Mouse (Mus musculus) layer of hippocampus, postnatal 10 days (tissue): Measurements from ENCODE around the gene Galns. TPM values are rescaled to one million over a fixed set of nuclear protein-coding genes. Genes with fewer than 3 reads are reported as not detected.

Source experiments
- DNase-seq, 2 experiments: peaks; one replicate each; pipeline ENCODE4 v3.0.0; 2021; ENCODE audit warnings: low spot score in 2 of 2
- microRNA-seq, 2 experiments: library from miRNA; unstranded; fragments of <30 nt; microRNA quantifications; one replicate each; pipeline ENCODE4 v1.2.0; 2021
- total RNA-seq, 2 experiments: library from RNA; stranded (reverse); gene quantifications; 2 replicates each; pipeline ENCODE4 v1.2.3; 2021

Gene Galns
- total RNA-seq, 2 experiments from 2014 or later, result 10.6 to 10.7 TPM

DNA sequence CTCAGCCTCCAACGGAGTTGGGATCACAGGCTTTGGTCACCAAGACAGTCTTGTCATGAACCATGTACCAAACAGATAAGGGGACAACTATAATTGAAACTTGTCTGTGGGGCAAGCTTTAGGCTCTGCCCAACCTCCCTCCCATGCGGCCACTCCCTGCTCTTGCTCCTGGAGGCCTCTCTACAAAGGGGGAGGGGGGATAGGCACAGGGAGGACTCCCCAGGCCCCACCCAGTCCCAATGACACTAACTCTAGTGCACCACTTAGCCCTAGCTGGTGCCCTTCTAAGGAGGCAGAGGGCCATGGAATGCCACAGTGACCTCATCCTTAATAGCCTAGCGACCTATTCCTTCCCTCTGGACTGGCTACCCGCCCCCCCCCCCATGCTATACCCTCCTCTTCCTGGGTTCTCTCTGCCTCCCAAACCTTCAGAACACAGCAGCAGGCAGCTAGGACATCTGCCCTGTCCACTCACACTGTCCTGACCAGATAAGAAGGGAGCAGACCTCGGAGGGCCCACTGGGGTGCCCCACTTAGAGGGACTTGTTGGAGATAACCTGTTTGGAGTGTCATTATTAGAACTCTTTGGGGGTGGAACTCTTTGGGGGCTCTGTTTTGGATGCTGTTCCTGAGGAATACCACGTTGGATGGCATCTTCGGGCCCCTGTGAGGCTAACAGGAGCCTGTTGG is 65.1 kb downstream of the Galns start:
- no peak for DNase-seq

DNA sequence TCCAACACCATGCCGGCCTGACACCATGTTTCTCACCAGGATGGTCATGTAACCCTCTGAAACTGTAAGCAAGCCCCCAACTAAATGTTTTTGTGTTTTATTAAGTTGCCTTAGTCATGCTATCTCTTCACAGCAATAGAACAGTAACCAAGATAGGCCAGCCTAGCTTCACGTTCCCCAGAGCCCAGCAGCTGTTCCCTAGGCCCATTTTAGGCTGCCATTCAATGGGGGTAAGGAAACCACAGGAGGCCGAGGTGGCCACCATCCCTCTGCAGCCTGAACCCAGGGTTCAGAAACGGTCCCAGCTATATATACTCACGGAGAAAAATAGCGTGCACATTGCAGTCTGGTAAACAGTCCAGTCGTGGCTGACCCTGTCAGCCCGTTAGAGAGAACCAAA is 67.1 kb downstream of the Galns start:
- DNase-seq, result no peak

DNA sequence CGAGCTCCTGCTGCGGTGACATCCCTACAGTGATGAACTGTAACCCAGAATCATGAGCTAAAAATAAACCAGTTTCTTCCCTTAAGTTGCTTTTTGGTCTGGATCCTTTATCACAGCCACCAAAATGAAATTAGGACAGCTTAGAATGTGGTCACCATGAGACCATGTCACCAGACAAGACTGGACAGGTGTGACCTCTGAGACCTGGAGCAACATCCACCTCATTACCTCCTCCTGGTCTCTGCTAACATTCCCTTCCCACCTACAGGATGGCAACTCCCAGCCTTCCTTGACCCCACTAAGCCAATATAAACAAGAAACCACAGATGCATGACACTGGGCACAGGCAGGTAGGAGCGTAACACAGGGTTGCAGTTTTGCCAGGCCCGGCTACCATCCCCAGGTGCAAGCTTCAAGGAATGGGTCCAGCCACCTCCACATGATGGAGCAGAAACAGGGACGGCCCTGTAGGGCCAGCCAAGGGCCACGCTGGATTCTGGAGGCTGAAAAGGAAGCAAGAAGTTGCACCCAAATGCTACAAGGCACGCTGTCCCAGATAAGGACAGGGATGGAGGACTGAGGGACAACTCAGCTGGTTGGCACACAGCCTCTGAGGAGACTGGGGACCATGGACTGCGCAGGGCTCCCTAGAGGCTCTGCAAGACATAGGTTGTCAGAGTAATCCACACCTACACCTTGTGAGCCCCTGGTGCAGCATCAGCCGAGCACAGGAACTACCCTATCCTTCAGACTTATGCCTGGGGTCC is 72.8 kb downstream of the Galns start:
- no peak for DNase-seq

DNA sequence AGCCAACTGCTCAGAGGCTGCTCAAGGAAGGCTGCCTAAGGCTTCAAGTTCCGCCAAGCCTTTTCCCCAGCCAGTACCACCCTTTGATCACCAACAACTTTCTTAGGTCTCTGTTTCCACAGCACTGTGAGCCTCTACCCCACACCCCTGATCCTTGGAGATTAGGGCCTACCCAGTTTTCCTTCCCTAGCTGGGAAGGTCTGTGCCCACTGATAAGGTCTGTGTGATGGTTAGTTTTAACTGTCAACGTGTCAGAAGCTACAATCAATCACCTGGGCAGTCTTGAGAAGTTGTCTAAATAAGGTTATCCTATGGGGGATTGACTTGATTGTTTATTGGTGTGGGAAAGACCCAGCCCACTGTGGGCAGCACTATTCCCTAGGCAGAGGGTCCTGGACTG is 73.5 kb downstream of the Galns start:
- DNase-seq, result no peak

DNA sequence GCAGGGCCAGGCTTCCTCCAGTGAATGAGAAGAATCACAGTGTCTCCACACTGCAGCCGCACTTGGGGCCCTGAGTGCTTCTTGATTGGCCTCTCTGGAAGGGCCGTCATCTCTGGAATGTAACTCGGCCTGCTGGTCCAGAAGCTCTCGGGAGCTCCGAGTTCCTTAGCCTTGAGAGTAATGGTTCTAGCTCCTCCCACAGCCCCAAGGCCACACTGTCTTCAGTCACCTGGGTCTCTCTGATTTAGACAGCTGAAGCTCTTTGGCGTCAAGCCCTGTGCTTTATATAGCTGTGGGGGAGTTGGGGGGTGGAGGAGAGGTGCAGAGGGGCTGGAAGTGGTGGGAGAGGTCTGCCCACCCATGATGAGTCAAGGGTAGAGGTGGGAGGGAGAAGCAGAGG is 74.2 kb downstream of the Galns start:
- no peak for DNase-seq

DNA sequence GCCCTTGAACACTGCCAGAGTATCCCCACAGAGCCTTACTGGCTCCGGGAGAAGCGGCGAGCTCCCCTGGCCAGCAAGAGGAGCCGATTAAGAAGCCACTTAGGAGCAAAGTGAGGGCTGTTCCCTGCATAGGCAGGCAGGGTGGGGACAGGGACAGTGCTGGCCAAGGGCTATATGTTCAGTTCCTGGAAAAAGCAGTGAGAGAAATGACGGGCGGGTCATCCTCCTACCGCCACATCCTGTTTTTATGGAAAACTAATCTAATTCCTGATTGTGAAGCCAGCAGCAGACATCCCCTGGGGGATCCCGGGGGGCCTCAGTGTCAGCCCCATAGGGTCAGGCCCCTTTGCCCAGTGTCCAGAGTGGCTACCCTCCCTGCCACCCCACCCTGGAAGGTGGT is 80.0 kb downstream of the Galns start:
- no peak for DNase-seq

DNA sequence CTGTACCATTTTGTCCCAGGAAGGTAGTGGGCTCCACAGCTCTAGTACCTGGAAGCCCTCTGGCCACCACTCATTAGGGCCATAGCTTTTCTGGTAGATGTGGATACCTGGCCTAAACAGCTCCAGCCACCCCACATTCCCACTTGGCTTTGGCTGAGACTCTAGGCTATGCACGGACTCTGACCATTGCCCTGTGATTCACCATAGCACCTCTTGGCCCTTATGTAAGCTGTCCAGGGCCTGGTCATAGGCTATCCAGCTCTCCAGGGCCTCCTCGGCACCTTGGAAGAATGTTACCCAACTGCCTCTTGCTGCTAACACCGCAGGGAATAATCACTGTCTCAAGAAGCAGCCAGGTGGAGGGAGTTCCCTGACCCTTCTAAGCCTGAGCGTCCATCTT is 82.1 kb downstream of the Galns start:
- DNase-seq, result no peak

Small RNAs within 50 kb of the gene (microRNA-seq; reads per million reads assigned to microRNA genes)
- gene Mir6396, result 0 reads per million in 2 experiments

Other genes with a start within 250 kb of the Galns start
- 10 to 100 TPM; 37.4 TPM for gene Zc3h18, start 234.9 kb downstream of the Galns start, total RNA-seq
- not detected for gene Il17c, start 189.4 kb downstream of the Galns start, total RNA-seq
- 10 to 100 TPM; 11.6 to 12.8 TPM for gene Cyba, start 178.5 kb downstream of the Galns start, total RNA-seq
- gene Mvd, start 168.0 kb downstream of the Galns start, total RNA-seq, result 10 to 100 TPM; 50.9 to 56.4 TPM
- not detected for gene Snai3, start 150.7 kb downstream of the Galns start, total RNA-seq
- 10 to 100 TPM; 19.7 to 23.5 TPM for gene Rnf166, start 135.4 kb downstream of the Galns start, total RNA-seq
- 10 to 100 TPM; 35.1 to 36.0 TPM for gene Ctu2, start 135.3 kb downstream of the Galns start, total RNA-seq
- 1 to 10 TPM; 8.2 to 8.9 TPM for gene Piezo1, start 60.1 kb downstream of the Galns start, total RNA-seq
- gene Cdt1, start 43.4 kb downstream of the Galns start, total RNA-seq, result 1 to 10 TPM; 3.0 to 5.0 TPM
- 10 to 100 TPM; 91.6 to 94.0 TPM for gene Aprt, start 34.6 kb downstream of the Galns start, total RNA-seq
- 10 to 100 TPM; 75.6 to 79.9 TPM for gene Trappc2l, start 177 bp upstream of the Galns start, total RNA-seq
- gene Pabpn1l, start 11.3 kb upstream of the Galns start, total RNA-seq, result not detected
- 10 to 100 TPM; 23.4 to 25.7 TPM for gene Cbfa2t3, start 87.6 kb upstream of the Galns start, total RNA-seq
- 10 to 100 TPM; 15.7 to 16.3 TPM for gene Acsf3, start 164.0 kb upstream of the Galns start, total RNA-seq
- gene Cdh15, start 236.5 kb upstream of the Galns start, total RNA-seq, result 1 to 10 TPM; 1.5 TPM